Mouse (Mus musculus) midbrain, embryonic 13.5 days (tissue): ENCODE measurements around the gene Cdk7. TPM values are rescaled to one million over a fixed set of nuclear protein-coding genes. Genes with fewer than 3 reads are reported as not detected.

Experiments
- ATAC-seq: fragments of 200-750 bp; cut with Nextera tagmentation; 2 replicates; pipeline ENCODE4 v1.8.0; 2017; ENCODE audit warnings: mild to moderate bottlenecking, moderate TSS enrichment, moderate library complexity
- H3K27ac ChIP-seq: fragments of 300-500 bp; sonication (generic); 2 replicates; pipeline ENCODE4 v1.5.1; 2015; ENCODE audit warnings: inconsistent platforms, mild to moderate bottlenecking, moderate library complexity
- H3K27me3 ChIP-seq: fragments of 300-500 bp; sonication (generic); 2 replicates; pipeline ENCODE4 v1.6.1; 2015; ENCODE audit warnings: mild to moderate bottlenecking, inconsistent platforms
- H3K36me3 ChIP-seq: fragments of 300-500 bp; sonication (generic); 2 replicates; pipeline ENCODE4 v1.6.1; 2015; ENCODE audit warnings: mild to moderate bottlenecking, inconsistent platforms
- H3K4me1 ChIP-seq: fragments of 300-500 bp; sonication (generic); replicated peaks from 2 replicates; pipeline ENCODE4 v1.6.1; 2015; ENCODE audit warnings: inconsistent platforms
- H3K4me2 ChIP-seq: fragments of 300-500 bp; sonication (generic); replicated peaks from 2 replicates; pipeline ENCODE4 v1.6.1; 2015; ENCODE audit warnings: moderate library complexity, mild to moderate bottlenecking, inconsistent platforms
- H3K4me3 ChIP-seq: fragments of 300-500 bp; sonication (generic); replicated peaks from 2 replicates; pipeline ENCODE4 v1.5.1; 2015; ENCODE audit warnings: mild to moderate bottlenecking, inconsistent platforms
- H3K9ac ChIP-seq: fragments of 300-500 bp; sonication (generic); replicated peaks from 2 replicates; pipeline ENCODE4 v1.6.1; 2015; ENCODE audit warnings: mild to moderate bottlenecking, inconsistent platforms
- H3K9me3 ChIP-seq: fragments of 300-500 bp; sonication (generic); 2 replicates; pipeline ENCODE4 v1.6.1; 2016; ENCODE audit warnings: mild to moderate bottlenecking, inconsistent platforms
- WGBS: fragments of 180-500 bp; shearing (Covaris S2); methylation state at CpG from one replicate; pipeline ENCODE4 v1.1.7; 2015; 5-methylcytosine and 5-hydroxymethylcytosine counted together
- polyA plus RNA-seq: library from polyadenylated mRNA; unstranded; fragments of >200 nt; fragmentation: Nextera tagmentation; extraction: Ambion mirVana; gene quantifications from 2 replicates; pipeline ENCODE4 v1.2.1, GENCODE M21; 2015

The Cdk7 gene
- polyA plus RNA-seq, 1 experiment from 2014 or later = 58.0 TPM

DNA sequence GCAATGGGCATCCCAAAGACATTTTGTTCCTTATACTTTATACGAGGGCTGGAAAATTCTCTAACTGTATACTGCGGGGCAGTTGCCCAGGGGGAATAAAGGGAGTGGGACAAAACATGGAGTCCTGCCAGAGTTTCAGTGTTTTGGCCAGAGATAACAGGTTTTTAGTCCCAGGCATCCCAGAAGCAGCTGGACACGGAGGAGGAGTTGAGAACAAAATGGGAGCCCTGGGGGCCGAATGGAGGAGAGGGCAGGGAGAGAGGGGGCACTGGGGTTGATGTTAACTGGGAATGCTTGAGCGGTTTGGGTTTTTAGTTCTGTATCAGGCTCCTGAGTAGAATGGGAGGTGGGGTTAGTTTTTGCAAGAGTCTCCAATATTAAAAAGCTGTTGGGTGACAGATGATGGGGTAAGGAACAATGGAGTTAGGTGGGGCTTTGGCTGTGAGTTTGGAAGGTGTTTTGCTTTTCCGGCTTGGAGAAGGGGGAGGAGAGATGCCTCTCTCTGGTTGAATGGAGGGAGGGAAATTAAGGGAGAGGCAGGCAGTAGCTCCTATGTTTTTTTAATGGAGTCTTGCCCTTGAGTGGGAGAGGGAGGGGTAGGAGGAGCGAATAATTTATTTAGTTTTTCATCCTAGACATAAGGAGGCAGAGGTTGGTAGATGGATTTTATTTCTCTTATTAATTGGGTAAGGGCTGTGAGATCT lies 6.5 kb downstream of the Cdk7 start:
- H3K27ac ChIP-seq = no peak overlapping the region
- H3K4me2 ChIP-seq = no peak overlapping the region
- H3K4me3 ChIP-seq = no peak overlapping the region
- ATAC-seq = no peak
- H3K27me3 ChIP-seq = no peaks in the 10 kb centered on the region
- peaks cover 47% of the 10 kb centered on the region for H3K36me3 ChIP-seq
- no peaks in the 10 kb centered on the region for H3K9me3 ChIP-seq
- WGBS = 83% methylated on average over 7 of the region's 7 CpGs
- H3K9ac ChIP-seq = no peak overlapping the region
- H3K4me1 ChIP-seq = peaks cover 18% of the 10 kb centered on the region

DNA sequence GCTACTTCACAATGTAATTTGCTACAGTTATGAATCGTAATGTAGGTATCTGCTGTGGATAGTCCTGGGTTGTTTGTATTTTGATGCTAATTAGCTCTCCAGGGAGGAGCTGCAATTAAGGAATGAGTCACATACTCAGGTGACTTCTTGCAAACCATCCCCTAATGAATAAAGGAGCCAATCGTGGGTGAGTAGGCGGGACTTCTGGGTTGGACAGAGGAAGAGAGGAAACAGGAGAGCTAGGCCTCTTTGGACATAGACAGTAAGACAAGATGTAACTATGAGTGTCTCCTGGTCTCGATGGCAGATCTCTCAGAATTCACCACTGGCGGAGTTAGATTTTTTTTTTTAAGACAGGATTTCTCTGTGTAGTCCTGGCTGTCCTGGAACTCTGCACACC lies 9.1 kb downstream of the Cdk7 start:
- ATAC-seq = no peak
- Histone ChIP-seq H3K36me3 (peaks cover 49% of the 10 kb centered on the region), H3K27ac (no peak overlapping the region), H3K4me1 (0 out of 2 replicates have a peak, but pooled peaks cover 5% of the 10 kb centered on the region), H3K4me2 (no peak overlapping the region), H3K9me3 (no peaks in the 10 kb centered on the region), H3K27me3 (no peaks in the 10 kb centered on the region), H3K4me3 (no peak overlapping the region), H3K9ac (no peak overlapping the region)
- 91% methylated on average over 5 of the region's 5 CpGs for WGBS

DNA sequence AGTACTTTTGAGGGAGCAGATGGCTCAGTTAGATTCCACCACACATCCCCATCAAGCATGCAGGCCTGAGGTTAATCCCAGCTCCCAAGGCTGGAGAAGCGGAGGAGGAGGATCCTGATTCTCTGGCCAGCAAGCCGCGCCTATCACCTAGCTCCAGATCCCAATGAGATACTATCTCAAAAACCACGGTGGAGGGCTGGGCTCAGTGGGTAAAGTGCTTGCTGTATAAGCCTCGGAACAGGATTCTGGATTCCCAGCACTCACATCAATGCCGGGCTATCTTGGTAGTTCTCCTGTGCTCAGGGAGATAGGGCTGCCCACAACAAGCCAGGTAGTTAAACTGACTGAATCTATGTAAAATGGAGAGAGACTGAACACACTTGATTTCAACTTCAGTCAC lies 15.3 kb downstream of the Cdk7 start:
- Histone ChIP-seq H3K4me1 (no peaks in the 10 kb centered on the region), H3K9me3 (no peaks in the 10 kb centered on the region), H3K27me3 (no peaks in the 10 kb centered on the region), H3K9ac (no peak overlapping the region), H3K4me3 (no peak overlapping the region), H3K27ac (no peak overlapping the region), H3K4me2 (no peak overlapping the region), H3K36me3 (peaks cover 80% of the 10 kb centered on the region)
- WGBS = 91% methylated on average over 6 of the region's 6 CpGs
- no peak for ATAC-seq

DNA sequence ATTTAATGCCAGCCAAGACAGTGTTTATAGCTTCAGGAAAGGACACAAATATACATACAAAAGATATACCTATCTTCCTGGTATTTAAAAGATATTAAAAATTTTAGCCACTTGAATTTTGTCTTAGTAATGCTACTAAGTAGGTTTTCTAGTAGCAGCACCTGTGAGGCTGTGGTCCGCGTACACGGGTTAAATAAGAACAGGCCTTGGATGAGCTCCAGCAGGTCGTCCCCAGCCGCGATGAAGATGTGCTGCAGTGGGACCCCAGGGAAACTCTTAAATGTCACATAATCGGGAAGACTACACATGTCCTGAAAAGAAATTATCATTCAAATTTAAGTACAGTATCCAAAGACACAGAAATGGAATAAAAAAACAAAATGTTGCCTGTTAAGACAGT lies 24.5 kb downstream of the Cdk7 start:
- H3K27me3 ChIP-seq = no peaks in the 10 kb centered on the region
- no peak overlapping the region for H3K4me2 ChIP-seq
- no peaks in the 10 kb centered on the region for H3K4me1 ChIP-seq
- H3K36me3 ChIP-seq = peaks cover 88% of the 10 kb centered on the region
- H3K9ac ChIP-seq = no peak overlapping the region
- ATAC-seq = no peak
- H3K27ac ChIP-seq = no peak overlapping the region
- no peak overlapping the region for H3K4me3 ChIP-seq
- WGBS = 93% methylated on average over 7 of the region's 7 CpGs
- no peaks in the 10 kb centered on the region for H3K9me3 ChIP-seq

DNA sequence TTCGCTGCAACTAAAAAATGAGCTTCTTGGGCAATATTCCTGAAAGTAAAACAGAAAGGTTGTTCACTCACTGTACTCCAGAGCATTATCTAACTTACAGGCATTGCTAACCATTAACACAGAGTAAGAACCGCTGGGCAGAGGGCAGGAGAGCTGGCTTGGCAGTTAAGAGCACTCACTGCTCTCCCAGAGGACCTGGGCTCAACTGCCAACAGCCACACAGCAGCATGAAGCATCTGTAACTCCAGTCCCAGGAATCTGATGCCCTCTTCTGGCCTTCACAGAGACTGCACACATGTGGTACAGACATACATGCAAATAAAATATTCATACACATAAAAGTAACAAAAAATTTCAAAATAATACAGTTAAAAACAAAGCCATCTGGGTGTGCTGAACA lies 27.3 kb downstream of the Cdk7 start:
- ATAC-seq = no peak
- no peak overlapping the region for H3K9ac ChIP-seq
- no peaks in the 10 kb centered on the region for H3K27me3 ChIP-seq
- H3K4me2 ChIP-seq = no peak overlapping the region
- H3K9me3 ChIP-seq = no peaks in the 10 kb centered on the region
- WGBS = 97% methylated on average over 2 of the region's 2 CpGs
- H3K4me1 ChIP-seq = no peaks in the 10 kb centered on the region
- H3K4me3 ChIP-seq = no peak overlapping the region
- H3K27ac ChIP-seq = no peak overlapping the region
- peaks cover 81% of the 10 kb centered on the region for H3K36me3 ChIP-seq

DNA sequence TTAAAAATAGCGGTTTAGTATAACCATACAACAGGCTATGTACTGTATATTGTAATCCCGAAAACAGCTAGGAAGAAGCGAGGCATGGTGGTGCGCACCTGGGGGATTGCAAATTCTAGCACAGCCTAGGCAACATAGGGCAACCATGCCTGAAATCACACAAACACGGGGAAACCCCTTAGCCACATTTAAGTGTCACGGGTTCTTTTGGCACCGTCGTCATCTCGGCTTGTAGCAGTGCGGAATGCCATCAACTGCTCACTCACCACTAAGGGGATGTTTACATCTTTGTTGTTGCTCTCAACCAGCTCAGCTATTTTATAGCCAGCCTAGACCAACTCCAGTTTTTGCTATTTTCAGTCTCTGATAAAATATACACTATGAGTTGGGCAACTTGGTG lies 31.9 kb downstream of the Cdk7 start:
- Histone ChIP-seq H3K4me2 (no peak overlapping the region), H3K4me3 (no peak overlapping the region), H3K9me3 (no peaks in the 10 kb centered on the region), H3K36me3 (peaks cover 64% of the 10 kb centered on the region), H3K27me3 (no peaks in the 10 kb centered on the region), H3K4me1 (no peaks in the 10 kb centered on the region), H3K9ac (no peak overlapping the region), H3K27ac (no peak overlapping the region)
- 97% methylated on average over 10 of the region's 10 CpGs for WGBS
- ATAC-seq = no peak

DNA sequence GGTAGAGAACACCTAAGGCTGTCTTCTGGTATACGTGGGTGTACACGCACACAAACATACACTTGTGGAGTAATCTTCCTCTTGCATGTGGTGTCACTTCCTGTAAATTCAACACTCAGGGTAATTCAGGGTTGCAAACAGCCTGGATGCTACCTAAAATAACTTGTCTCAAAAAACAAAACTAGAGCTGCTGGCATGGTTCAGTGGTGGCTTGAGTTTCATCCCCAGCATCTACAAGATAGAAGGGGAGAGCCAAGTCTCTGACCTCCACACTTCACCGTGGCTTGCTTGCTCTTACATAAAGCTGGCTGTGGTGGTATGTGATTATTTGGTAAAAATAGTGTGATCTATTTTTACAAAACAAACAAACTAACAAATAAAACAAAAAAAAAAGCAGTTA lies 33.2 kb downstream of the Cdk7 start:
- Histone ChIP-seq H3K36me3 (peaks cover 52% of the 10 kb centered on the region), H3K27me3 (no peaks in the 10 kb centered on the region), H3K4me1 (no peaks in the 10 kb centered on the region), H3K4me2 (no peak overlapping the region), H3K27ac (no peak overlapping the region), H3K4me3 (no peak overlapping the region), H3K9ac (no peak overlapping the region), H3K9me3 (no peaks in the 10 kb centered on the region)
- no peak for ATAC-seq
- 98% methylated on average over 3 of the region's 3 CpGs for WGBS

DNA sequence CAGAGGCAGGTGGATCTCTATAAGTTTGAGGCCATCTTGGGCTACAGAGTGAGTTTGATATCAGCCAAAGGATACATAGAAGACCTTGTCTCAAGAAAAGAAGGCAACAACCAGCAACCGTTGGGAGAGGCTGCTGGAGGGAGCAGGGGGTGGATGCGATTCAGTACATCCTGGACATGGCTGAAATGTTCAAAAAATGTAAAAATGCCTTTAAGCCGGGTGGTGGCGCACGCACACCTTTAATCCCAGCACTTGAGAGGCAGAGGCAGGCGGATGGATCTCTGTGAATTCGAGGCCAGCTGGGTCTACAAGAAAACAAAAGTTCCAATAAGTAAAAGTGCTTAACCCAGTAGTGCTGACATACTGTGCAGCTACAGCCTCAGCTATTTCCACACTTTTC lies 43.2 kb downstream of the Cdk7 start:
- H3K27me3 ChIP-seq = no peaks in the 10 kb centered on the region
- no peak for ATAC-seq
- H3K4me3 ChIP-seq = no peak overlapping the region
- no peak overlapping the region for H3K4me2 ChIP-seq
- H3K9ac ChIP-seq = no peak overlapping the region
- H3K36me3 ChIP-seq = no peaks in the 10 kb centered on the region
- H3K4me1 ChIP-seq = no peaks in the 10 kb centered on the region
- no peak overlapping the region for H3K27ac ChIP-seq
- no peaks in the 10 kb centered on the region for H3K9me3 ChIP-seq
- 67% methylated on average over 7 of the region's 7 CpGs for WGBS

DNA sequence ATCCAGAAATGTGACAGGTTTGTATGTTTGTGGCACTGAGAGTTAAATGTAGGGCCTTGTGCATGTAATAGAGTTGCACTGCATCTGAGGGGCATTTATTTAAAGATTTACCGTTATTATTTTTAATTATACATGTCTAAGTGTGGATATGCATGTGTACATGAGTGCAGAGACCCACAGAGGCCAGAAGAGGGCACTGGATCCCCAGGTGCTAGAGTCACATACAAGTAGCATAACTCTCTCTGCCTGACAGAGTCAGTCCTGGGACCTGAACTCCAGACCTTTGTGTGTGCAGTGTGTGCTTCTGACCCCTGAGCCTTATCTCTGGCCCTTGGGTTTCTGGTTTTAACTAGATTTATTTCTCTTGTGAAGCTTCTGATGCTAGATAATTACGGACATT lies 46.4 kb downstream of the Cdk7 start:
- H3K27ac ChIP-seq = no peak overlapping the region
- no peaks in the 10 kb centered on the region for H3K36me3 ChIP-seq
- H3K27me3 ChIP-seq = no peaks in the 10 kb centered on the region
- no peak for ATAC-seq
- H3K4me3 ChIP-seq = no peak overlapping the region
- no peak overlapping the region for H3K9ac ChIP-seq
- H3K4me1 ChIP-seq = no peaks in the 10 kb centered on the region
- WGBS = 74% methylated on average over 2 of the region's 2 CpGs
- no peaks in the 10 kb centered on the region for H3K9me3 ChIP-seq
- H3K4me2 ChIP-seq = no peak overlapping the region

DNA sequence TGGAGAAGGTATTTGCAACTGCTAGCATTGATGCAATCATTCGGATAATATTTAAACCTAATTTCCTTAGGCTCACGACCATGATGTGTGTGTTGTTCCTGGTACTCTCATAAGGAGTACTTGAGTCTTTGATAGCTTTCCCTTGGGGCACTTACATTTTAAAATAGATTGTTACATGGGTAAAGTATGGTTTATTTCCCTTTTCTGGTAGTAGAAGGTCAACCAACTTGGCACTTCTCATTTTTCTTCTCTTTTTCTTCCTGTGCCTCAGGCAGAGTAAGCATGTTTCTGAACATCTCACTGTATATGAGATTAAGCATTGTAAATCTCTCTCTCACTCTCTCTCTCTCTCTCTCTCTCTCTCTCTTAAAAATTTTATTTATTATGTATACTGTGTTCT lies 47.9 kb downstream of the Cdk7 start:
- no peaks in the 10 kb centered on the region for H3K27me3 ChIP-seq
- H3K4me3 ChIP-seq = no peak overlapping the region
- no peaks in the 10 kb centered on the region for H3K9me3 ChIP-seq
- 88% methylated on average over 2 of the region's 2 CpGs for WGBS
- no peaks in the 10 kb centered on the region for H3K4me1 ChIP-seq
- no peak for ATAC-seq
- H3K36me3 ChIP-seq = no peaks in the 10 kb centered on the region
- H3K9ac ChIP-seq = no peak overlapping the region
- no peak overlapping the region for H3K4me2 ChIP-seq
- no peak overlapping the region for H3K27ac ChIP-seq

DNA sequence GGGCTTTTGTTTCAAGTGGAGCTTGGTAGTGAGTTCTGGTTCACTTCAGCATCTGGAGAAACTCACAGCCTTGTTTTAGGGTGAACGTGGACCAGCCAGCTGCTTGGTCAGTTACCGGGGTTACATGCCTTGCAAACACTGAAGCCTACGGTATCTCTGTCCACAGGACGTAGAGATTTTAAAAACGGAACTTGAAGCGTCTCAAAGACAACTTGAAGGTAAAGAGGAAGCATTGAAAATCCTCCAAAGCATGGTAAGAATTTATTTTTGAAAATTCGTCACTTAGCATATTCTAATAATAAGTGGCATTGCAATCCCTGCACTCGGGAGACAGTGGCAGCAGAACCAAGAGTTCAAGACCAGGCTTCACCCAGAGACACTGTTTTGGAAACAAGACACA lies 49.1 kb downstream of the Cdk7 start:
- Histone ChIP-seq H3K36me3 (no peaks in the 10 kb centered on the region), H3K27ac (no peak overlapping the region), H3K9ac (no peak overlapping the region), H3K27me3 (no peaks in the 10 kb centered on the region), H3K4me3 (no peak overlapping the region), H3K9me3 (no peaks in the 10 kb centered on the region), H3K4me2 (no peak overlapping the region), H3K4me1 (no peaks in the 10 kb centered on the region)
- 86% methylated on average over 8 of the region's 8 CpGs for WGBS
- no peak for ATAC-seq

DNA sequence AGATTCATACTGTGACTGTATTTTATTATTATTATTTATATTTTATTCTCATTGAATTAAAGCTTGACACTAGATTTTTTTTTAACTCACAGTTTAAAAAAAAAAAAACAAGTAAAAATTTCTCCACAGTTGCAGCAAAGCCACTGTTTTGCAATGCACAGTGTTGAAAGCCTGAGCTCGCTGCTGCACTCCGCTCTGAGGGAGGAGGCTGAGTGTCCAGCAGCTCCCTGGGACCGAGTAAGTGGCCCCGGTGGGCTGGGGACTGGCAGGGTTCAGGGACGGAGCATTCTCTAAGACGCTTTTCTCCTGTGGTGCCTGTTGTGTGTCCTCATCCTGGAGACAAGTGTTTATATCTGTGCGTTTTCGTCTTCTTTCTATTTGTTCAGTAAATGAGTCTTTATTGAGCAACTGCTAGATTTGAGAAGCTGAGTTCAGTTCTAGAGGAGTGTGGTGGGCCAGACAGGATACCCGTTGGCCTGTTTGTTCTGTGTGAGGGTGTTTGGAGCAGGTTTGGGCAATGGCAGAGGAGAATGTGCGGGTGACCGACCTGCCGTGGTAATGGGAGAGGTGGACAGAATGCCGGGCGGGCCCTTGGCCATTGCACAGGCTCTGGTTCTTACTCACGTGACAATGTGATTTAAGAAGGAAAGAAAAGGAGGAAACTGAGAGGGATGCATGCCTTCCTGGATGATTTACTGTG lies 54.7 kb downstream of the Cdk7 start:
- Histone ChIP-seq H3K4me1 (no peaks in the 10 kb centered on the region), H3K4me3 (no peak overlapping the region), H3K27me3 (no peaks in the 10 kb centered on the region), H3K9me3 (0 out of 2 replicates have a peak, but pooled peaks cover 3% of the 10 kb centered on the region), H3K27ac (no peak overlapping the region), H3K36me3 (no peaks in the 10 kb centered on the region), H3K9ac (no peak overlapping the region), H3K4me2 (no peak overlapping the region)
- WGBS = 91% methylated on average over 15 of the region's 15 CpGs
- no peak for ATAC-seq
